Mouse (Mus musculus) kidney, postnatal 0 days (tissue): Measurements from ENCODE around the gene Ifitm10. TPM values are rescaled to one million over a fixed set of nuclear protein-coding genes. Genes with fewer than 3 reads are reported as not detected.
A peak's percentile ranks its signal among the peaks of the same experiment; 100 is the strongest.

ENCODE experiments used
- ATAC-seq: fragments of 200-750 bp; cut with Nextera tagmentation; replicated peaks from 2 replicates; pipeline ENCODE4 v1.8.0; 2017; ENCODE audit warnings: low read depth, moderate number of reproducible peaks, moderate TSS enrichment, moderate library complexity; ENCODE audit not compliant: low FRiP score
- DNase-seq: peaks from one replicate; pipeline ENCODE4 v3.0.0-alpha.2; 2016; ENCODE audit warnings: low spot score
- H3K27ac ChIP-seq: fragments of 300-500 bp; sonication (generic); 2 replicates; pipeline ENCODE4 v1.5.1; 2014; ENCODE audit warnings: mild to moderate bottlenecking
- H3K27me3 ChIP-seq: fragments of 300-500 bp; sonication (generic); 2 replicates; pipeline ENCODE4 v1.6.1; 2014; ENCODE audit warnings: low read length, mixed read lengths; ENCODE audit not compliant: insufficient read depth
- H3K36me3 ChIP-seq: fragments of 300-500 bp; sonication (generic); 2 replicates; pipeline ENCODE4 v1.6.1; 2014; ENCODE audit warnings: low read length, mixed read lengths; ENCODE audit not compliant: insufficient read depth
- H3K4me1 ChIP-seq: fragments of 300-500 bp; sonication (generic); replicated peaks from 2 replicates; pipeline ENCODE4 v1.6.1; 2014; ENCODE audit warnings: antibody characterized with exemption, low read length, mixed read lengths; ENCODE audit not compliant: insufficient read depth
- H3K4me2 ChIP-seq: fragments of 300-500 bp; sonication (generic); 2 replicates; pipeline ENCODE4 v1.6.1; 2014; ENCODE audit warnings: mild to moderate bottlenecking, low read length, moderate library complexity, mixed read lengths
- H3K4me3 ChIP-seq: fragments of 300-500 bp; sonication (generic); replicated peaks from 2 replicates; pipeline ENCODE4 v1.5.1; 2014; ENCODE audit warnings: low read depth, low read length
- H3K9ac ChIP-seq: fragments of 300-500 bp; sonication (generic); 2 replicates; pipeline ENCODE4 v1.6.1; 2014; ENCODE audit warnings: low read depth, low read length
- H3K9me3 ChIP-seq: fragments of 300-500 bp; sonication (generic); replicated peaks from 2 replicates; pipeline ENCODE4 v1.6.1; 2016; ENCODE audit warnings: low read length, inconsistent platforms, mixed read lengths
- CTCF ChIP-seq: IDR thresholded peaks from 2 replicates; pipeline ENCODE4 v1.5.1; 2016; ENCODE audit warnings: antibody characterized with exemption, low read depth, mild to moderate bottlenecking, moderate library complexity
- WGBS: fragments of 180-500 bp; shearing (Covaris S2); extraction: QIAGEN DNeasy Blood & Tissue Kit; methylation state at CpG from one replicate; pipeline ENCODE4 v1.1.7; 2014; 5-methylcytosine and 5-hydroxymethylcytosine counted together
- polyA plus RNA-seq: library from polyadenylated mRNA; unstranded; fragments of >200 nt; fragmentation: Nextera tagmentation; extraction: Ambion mirVana; gene quantifications from 2 replicates; pipeline ENCODE4 v1.2.1, GENCODE M21; 2015

Ifitm10 gene
- polyA plus RNA-seq, 1 experiment from 2014 or later = 3.6 TPM

DNA sequence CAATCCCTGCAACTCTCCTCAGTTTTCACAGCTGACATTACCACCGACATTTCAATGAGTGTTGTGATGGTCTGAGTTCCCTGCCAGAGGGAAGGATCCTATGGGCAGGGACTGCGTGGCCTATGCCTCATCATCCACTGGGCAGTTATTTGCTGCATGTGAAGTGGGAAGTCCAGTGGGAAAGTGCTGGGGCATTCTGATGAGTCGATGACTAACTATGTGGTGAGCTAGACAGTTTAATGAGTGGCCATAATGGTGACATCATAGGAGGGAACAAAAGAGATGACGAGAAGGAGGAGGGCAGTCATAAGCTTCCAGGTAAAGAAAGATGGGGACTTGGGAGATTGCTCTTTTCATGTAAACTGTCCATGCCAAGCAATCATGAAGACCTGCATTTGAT lies 10.4 kb downstream of the Ifitm10 start:
- Histone ChIP-seq H3K4me2 (no peak overlapping the region), H3K36me3 (no peaks in the 10 kb centered on the region), H3K9me3 (no peaks in the 10 kb centered on the region), H3K27ac (no peak overlapping the region), H3K27me3 (no peaks in the 10 kb centered on the region), H3K4me3 (no peak overlapping the region), H3K4me1 (no peaks in the 10 kb centered on the region), H3K9ac (no peak overlapping the region)
- ATAC-seq (no peak), DNase-seq (no peak)
- no peak for TF ChIP-seq CTCF
- 64% methylated on average over 4 of the region's 4 CpGs for WGBS

DNA sequence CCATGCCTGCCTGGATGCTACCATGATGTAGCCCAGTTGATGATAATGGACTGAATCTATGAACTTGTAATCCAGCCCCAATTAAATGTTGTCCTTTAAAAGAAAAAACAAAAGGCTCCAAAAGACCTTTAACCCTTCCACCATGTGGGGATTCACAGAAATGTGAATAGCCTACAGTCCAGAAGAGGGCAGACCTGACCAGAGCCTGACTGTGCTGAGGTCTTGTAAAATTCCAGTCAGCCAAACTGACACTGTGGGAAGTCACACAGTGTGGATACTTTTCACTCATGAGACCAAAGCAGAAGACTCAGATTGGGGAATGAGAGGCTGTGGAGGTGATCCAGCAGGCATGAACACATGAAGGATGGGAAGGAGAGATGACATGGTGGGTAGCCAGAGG lies 12.8 kb downstream of the Ifitm10 start:
- H3K27me3 ChIP-seq = no peaks in the 10 kb centered on the region
- H3K9me3 ChIP-seq = no peaks in the 10 kb centered on the region
- H3K27ac ChIP-seq = no peak overlapping the region
- H3K9ac ChIP-seq = no peak overlapping the region
- H3K4me1 ChIP-seq = no peaks in the 10 kb centered on the region
- TF ChIP-seq CTCF = peak; percentile 55; the same call in 1 of the 2 replicates
- ATAC-seq (no peak), DNase-seq (no peak)
- no peaks in the 10 kb centered on the region for H3K36me3 ChIP-seq
- H3K4me2 ChIP-seq = no peak overlapping the region
- no peak overlapping the region for H3K4me3 ChIP-seq

DNA sequence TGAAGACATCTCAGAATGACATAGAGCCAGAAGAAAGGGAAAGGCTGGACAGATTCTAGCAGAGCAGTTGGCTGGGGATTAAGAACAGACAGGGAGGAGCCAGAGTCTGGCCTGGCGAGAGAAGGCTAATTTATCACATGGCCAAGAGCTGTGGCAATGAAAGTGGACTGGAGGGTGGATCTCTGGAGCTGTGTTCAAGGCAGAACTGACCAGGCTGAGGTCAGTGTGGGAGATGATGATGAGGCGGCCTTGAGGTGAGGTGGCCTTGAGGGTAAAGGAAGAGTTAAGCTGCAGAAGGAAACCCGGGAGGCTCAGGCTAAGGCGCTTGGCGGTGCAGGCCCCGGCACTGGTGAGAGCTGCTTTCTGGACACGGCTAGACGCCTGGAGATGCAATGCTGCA lies 14.4 kb downstream of the Ifitm10 start:
- DNase-seq (no peak), ATAC-seq (no peak)
- Histone ChIP-seq H3K4me3 (no peak overlapping the region), H3K4me2 (no peak overlapping the region), H3K9me3 (no peaks in the 10 kb centered on the region), H3K27me3 (no peaks in the 10 kb centered on the region), H3K27ac (no peak overlapping the region), H3K36me3 (no peaks in the 10 kb centered on the region), H3K4me1 (no peaks in the 10 kb centered on the region), H3K9ac (no peak overlapping the region)
- WGBS = 62% methylated on average over 8 of the region's 8 CpGs
- no peak for TF ChIP-seq CTCF

DNA sequence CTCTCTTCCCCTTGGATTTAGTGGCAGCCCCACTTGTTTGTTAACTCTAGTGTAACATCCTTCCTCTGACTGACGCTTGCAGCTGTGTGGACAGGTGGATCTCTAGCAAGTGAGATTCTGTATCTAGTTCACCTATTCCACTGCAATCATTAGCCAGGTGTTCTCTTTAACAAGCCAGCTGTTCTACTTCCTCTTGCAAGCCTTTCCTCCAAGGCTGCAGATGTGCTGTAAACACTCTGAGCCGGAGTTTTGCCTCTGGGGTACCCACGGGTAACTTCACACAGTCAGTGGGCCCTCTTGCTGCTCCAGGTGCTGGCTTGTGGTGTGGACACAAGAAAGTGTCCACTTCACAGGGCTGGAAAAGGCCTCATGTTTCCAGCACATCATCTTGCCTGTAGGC lies 16.0 kb downstream of the Ifitm10 start:
- Histone ChIP-seq H3K27me3 (no peaks in the 10 kb centered on the region), H3K9me3 (no peaks in the 10 kb centered on the region), H3K9ac (no peak overlapping the region), H3K27ac (no peak overlapping the region), H3K4me1 (no peaks in the 10 kb centered on the region), H3K4me3 (no peak overlapping the region), H3K36me3 (no peaks in the 10 kb centered on the region), H3K4me2 (no peak overlapping the region)
- WGBS = 76% methylated on average over 3 of the region's 3 CpGs
- DNase-seq (no peak), ATAC-seq (no peak)
- TF ChIP-seq CTCF = no peak

DNA sequence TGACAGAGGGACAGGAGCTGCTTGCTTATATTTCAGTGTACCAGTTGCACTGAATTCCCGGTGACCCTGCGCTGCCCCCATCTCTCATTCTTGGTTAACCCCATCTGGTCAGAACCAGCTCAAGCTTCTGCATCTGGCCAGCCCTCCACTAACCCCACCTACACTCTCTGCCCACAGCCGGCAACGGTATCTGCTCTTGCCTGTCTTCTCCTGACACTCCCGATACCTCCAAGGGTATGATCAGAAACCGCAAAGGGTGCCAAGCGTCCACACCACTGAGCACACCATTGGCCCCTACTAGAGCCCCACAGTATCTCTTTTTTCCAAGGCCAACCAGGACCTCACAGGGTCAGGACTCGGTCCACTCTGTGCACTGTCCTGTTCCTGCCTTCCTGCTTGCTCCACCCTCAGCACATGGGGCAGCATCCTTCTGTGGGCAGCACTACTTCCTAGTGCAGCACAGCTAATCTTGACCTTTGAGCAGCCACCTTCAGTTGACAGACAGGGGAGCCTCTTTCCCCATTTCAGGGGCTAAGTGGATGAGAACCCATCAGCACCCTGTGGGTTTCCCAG lies 18.8 kb downstream of the Ifitm10 start:
- DNase-seq (no peak), ATAC-seq (no peak)
- Histone ChIP-seq H3K9me3 (no peaks in the 10 kb centered on the region), H3K4me2 (no peak overlapping the region), H3K9ac (no peak overlapping the region), H3K27ac (no peak overlapping the region), H3K4me1 (no peaks in the 10 kb centered on the region), H3K27me3 (no peaks in the 10 kb centered on the region), H3K4me3 (no peak overlapping the region), H3K36me3 (no peaks in the 10 kb centered on the region)
- TF ChIP-seq CTCF = no peak
- 55% methylated on average over 8 of the region's 8 CpGs for WGBS

DNA sequence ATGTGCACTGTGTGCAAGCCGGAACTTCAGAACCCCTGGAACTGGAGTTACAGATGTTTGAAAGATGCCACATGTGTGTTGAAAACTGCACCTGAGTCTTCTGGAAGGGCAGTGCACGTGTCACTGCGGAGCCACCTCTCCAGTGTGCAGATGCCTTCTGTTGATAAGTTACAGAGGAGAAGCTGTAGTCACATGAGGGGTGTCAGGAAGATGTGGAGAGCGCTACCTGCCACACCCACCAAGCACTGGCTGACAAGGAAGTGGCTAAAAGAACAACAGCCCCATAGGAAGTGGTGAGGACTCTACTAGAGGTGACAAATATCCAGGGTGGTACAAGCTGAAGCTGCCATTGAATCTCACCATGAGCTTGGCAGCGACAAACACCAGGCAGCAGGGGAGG lies 19.7 kb downstream of the Ifitm10 start:
- DNase-seq (no peak), ATAC-seq (no peak)
- Histone ChIP-seq H3K36me3 (no peaks in the 10 kb centered on the region), H3K27me3 (no peaks in the 10 kb centered on the region), H3K9me3 (no peaks in the 10 kb centered on the region), H3K4me2 (no peak overlapping the region), H3K9ac (no peak overlapping the region), H3K4me1 (no peaks in the 10 kb centered on the region), H3K4me3 (no peak overlapping the region), H3K27ac (no peak overlapping the region)
- TF ChIP-seq CTCF = no peak
- WGBS = 65% methylated on average over 5 of the region's 5 CpGs

DNA sequence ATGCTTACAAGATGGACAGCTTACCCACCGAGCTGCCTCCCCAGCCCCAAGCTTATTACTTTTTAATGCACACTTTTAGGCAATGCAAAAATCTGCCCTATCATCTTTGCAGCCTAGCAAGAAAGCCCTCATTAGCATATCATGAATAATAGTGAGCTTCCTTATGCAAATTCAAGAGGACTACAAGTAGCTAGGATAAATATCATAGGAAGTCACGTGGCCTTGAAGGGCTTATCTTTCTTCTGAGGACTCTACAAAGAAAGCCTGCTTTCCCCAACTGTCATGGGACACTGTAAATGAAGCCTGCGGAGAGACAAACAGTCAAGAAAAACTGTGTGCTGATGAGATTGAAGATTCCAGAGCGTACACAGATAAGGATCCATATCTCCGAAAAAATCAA lies 22.0 kb downstream of the Ifitm10 start:
- 54% methylated on average over 5 of the region's 5 CpGs for WGBS
- DNase-seq = peak; percentile 54

More for the DNA sequence above, 22.0 kb downstream of the Ifitm10 start:
- Histone ChIP-seq H3K27me3 (no peaks in the 10 kb centered on the region), H3K36me3 (no peaks in the 10 kb centered on the region), H3K4me3 (no peak overlapping the region), H3K9me3 (no peaks in the 10 kb centered on the region), H3K4me1 (no peaks in the 10 kb centered on the region), H3K9ac (no peak overlapping the region), H3K4me2 (no peak overlapping the region), H3K27ac (0 out of 2 replicates have a peak overlapping the region, but pooled peaks have one; percentile 2)
- no peak for ATAC-seq
- TF ChIP-seq CTCF = no peak
